Mouse (Mus musculus): ENCODE data around the gene Sod1.

Sod1 gene

DNA sequence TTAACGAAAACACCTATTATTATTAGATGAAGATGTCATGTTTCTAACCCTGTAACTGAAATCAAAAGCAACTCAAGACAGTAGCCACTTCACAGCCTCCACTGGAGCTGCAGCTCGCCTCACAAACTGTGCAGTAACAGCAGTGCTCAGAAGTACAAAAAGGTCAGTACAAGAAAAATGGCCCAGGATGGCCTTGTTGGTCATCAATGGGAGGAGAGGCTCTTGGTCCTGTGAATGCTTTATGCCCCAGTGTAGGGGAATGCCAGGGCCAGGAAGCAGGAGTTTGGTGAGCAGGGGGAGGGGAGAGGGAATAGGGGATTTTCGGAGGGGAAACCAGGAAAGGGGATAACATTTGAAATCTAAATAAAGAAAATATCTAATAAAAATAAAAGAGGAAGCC lies 30.7 kb downstream of the Sod1 start:
- in situ Hi-C loops (cut with MboI, MseI): loop anchor here (10.0 kb wide), 1 partner anchor 1414 kb away; no protein-coding TSS in a partner anchor

DNA sequence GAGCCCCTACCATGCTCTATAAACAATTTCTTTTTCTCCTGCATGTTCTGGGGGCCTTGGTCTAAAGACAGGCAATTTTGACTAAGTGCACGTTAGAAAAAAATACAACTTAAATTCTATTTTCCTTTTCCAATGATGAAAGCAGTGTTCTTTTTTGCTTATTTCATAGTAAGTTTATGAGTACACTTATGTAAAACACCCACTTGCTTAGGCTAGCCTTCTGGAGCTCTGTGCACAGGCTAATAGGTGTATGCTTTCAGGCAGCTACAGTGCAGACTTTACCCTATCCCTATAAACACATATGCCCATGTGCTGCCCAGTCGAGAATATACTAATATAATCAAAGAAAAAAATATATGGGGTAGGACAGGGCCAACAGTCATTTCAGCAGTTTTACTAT lies 32.0 kb downstream of the Sod1 start:
- in situ Hi-C loops (cut with MboI, MseI): loop anchor here (10.0 kb wide), 1 partner anchor 1412 kb away; no protein-coding TSS in a partner anchor

- in situ Hi-C loops (cut with MboI, MseI): loop anchor here (10.0 kb wide), 1 partner anchor 1406 kb away; no protein-coding TSS in a partner anchor
These were observed 38.4 kb downstream of the Sod1 start for GRCm38 (mm10) chr16:90258950-90259349.

DNA sequence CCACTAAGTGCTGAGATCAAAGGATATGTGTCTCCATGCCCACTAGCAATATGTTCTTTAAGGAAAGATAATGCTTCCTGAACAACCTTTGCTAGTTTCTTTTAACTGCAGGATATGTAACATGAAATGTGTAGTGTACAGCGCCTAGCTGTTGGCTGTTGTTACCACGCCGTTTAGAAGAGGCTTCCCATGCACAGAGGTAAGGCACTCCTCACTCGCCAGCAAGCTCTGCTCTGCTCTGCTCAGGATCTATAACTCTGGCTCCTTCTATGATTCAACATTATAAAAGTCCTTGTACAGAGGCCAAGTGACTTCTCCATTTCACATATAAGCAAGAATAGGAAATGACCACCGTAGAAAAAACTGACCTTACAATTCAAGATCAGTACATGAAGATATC lies 39.1 kb downstream of the Sod1 start:
- in situ Hi-C loops (cut with MboI, MseI): loop anchor here (10.0 kb wide), 1 partner anchor 1405 kb away; no protein-coding TSS in a partner anchor

DNA sequence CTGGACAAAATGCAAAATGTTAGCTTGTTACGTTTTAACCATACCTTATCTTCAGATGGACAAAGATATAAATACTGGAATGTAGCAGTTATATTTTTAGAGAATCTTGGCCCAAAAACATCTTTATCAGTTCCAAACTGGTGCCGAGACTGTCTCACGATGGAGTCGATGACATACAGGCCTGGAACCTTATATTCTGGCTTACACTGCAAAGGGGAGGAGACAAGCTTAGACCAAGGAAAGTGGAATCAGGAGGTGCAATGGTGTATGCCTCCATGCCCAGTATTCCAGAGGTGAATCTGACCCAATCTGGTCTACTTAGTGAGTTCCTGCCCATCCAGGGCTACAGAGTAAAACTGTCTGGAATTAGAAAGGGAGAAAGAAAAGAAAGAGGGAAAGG lies 39.5 kb downstream of the Sod1 start:
- in situ Hi-C loops (cut with MboI, MseI): no loop called here

DNA sequence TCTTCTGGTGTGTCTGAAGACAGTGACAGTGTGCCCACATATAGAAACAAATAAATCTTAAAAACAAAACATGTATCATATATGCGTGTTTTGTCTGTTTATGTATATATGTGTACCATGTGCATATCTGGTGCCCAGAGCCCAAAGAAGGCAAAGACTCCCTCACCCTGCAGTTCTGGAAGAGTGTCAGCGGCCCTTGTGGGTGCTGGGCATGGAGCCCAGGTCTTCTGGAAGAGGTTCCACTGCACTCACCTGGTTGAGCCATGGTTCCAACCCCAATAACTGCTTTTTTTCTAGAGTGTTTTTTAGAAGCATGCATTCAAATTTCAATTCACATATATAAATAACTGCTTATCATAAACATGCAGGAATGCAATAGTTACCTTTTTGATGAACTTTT lies 41.2 kb downstream of the Sod1 start:
- in situ Hi-C loops (cut with MboI, MseI): no loop called here

DNA sequence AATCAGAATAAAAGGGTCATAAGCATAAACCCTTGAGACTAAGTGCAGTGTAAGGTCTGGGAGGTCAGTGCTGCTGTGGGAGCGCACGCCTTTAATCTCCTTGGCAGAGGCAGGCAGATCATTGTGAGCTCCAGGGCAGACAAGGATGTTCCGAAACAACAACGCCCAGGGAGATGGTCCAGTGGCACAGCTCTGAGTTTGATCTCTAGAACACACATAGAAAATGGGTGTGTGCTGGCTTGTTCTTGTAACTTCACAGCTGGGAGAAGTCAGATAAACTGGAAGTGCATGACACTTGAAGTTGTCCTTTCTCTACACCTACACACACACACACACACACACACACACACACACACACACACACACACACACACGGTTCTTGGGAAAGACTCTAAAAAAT lies 43.5 kb downstream of the Sod1 start:
- in situ Hi-C loops (cut with MboI, MseI): no loop called here

GRCm38 (mm10) chr16:90265106-90265505 lies 44.6 kb downstream of the Sod1 start:
- in situ Hi-C loops (cut with MboI, MseI): loop anchor here (5.0 kb wide), 1 partner anchor 33 kb away; no protein-coding TSS in a partner anchor

DNA sequence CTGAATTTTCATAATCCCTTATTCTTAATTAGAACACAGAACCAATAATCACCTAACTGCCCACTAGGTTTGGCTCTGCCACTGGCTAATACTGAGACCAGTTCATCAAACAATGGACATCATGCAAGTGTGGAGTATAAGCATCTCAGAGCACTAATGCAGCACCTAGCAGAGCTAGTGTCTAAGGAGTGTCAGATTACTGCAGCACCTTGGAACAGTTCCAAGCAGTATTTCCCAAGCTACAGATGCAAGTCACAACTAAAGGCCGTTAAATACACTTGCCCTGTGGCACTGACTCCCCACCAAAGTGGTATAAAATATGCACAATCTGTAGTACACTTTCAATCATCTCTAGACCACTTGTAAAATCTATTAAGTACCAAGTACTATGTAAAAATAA lies 46.0 kb downstream of the Sod1 start:
- in situ Hi-C loops (cut with MboI, MseI): loop anchor here (5.0 kb wide), 1 partner anchor 34 kb away; no protein-coding TSS in a partner anchor

DNA sequence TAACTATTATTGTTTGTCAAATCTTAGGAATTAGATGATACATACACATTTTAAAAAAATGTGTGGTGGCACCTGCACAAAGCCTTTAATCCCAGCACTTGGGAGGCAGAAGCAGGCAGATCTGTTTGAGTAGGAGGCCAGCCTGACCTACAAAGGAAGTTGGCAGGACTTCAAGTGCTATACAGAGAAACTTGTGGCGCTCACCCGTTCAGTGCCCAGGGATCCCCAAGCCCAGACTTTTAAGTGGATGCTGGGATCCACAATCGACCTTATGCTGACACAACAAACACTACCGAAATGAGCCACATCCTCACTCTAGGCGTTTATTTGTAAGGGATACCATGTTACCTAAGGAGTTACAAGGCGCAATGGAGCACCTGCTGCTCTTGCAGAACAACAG lies 55.0 kb downstream of the Sod1 start:
- in situ Hi-C loops (cut with MboI, MseI): no loop called here

Data from regulatory T cell (primary cell).